Mouse (Mus musculus) kidney, adult 9 months (tissue): ENCODE data around the gene Rprd1b.
"Not testable (repeated sequence)": the region's sequence is repeated elsewhere in the genome, so short reads cannot be mapped to it uniquely, and the experiment has no call there.

Source experiments
- DNase-seq: peaks from one replicate; pipeline ENCODE4 v3.0.0; 2022

The Rprd1b gene

DNA sequence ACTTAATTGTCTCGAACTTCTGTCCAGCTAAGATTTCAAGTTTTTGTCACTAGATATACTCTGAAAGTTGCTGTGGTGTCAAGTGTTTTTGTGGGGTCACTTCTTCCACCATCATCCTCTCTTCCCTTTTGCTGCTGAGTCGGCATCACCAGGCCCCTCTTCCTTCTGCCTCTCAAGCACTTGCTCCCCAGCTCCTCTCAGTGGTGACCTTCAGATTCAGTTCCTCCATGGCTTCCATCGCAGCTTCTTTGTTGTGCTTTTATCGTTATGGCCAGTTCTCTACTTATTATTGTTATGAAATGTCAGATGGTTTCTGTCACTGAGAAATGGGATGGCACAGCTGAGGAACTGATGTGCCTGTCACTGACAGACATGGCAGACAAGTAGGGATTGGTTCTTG is 17.9 kb downstream of the Rprd1b start:
- DNase-seq = no peak

DNA sequence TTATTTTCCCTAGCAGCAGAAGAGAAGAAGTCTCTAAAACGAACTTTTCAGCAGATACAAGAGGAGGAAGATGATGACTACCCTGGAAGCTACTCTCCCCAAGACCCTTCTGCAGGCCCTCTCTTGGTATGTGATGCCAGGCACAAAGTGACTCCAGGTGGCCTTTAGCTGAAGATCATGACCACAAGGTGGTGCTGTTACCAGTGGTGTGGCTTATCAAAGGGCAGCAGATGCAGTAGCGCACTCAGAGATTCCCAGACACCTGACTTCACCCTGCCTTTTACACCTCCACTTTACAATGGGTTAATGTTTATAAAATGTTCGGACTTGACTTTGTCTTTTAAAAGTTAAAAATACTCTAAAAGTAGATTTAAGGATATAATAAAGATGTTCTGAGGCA is 19.6 kb downstream of the Rprd1b start:
- DNase-seq = peak; percentile 80

DNA sequence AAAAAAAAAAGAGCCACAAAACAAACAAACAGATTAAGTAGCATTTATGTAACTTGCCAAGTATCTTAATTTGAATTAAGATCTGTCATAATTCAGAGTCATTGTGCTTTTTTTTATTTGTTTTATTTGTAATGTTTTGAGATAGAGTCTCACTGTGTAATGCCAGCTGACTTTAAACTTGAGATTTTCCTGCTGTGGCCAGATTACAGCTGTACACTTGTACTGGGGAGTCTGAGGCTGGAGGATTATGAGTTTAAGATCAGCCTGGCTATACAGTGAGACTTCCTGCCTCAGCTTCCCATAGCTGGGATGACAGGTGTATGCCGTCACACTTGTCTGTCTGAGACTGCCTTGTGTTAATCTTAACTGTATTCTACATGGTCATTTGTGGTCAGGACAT is 20.4 kb downstream of the Rprd1b start:
- no peak for DNase-seq

DNA sequence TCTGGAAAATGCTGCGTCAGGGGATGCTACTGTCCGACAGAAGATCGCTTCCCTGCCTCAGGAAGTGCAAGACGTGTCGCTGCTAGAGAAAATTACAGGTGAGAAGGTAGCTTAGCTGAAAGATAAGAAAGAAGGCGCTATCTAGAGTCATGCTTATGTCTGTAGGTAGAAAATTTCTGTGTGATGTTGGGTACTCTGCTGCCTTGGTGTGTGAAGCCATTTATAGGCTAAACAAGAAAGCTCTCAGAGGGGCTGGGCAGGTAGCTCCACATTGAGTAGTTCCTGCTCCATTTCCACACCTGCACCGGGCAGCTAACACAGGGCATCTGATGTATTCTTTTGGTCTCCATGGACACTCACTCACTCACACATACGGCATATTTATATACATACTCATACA is 21.8 kb downstream of the Rprd1b start:
- DNase-seq = no peak

DNA sequence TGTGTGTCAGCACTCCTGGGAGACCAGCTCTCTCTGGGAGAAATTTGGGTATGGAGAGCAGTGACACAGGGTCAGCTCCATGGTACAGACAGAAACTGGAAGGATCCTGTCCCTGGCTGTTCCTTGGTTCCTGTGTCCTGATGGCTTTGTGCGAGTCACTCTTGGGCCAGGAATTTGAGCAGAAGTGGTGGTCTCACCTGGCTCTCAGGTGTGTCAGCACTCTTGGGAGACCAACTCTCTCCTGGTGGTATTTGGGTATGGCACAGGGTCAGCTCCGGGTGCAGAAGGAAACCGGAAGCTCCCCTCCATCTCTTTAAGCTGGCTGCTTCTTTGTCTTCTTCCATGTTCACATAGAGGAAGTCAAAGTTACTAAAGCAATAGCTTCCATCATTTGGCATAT is 26.3 kb downstream of the Rprd1b start:
- no peak for DNase-seq

DNA sequence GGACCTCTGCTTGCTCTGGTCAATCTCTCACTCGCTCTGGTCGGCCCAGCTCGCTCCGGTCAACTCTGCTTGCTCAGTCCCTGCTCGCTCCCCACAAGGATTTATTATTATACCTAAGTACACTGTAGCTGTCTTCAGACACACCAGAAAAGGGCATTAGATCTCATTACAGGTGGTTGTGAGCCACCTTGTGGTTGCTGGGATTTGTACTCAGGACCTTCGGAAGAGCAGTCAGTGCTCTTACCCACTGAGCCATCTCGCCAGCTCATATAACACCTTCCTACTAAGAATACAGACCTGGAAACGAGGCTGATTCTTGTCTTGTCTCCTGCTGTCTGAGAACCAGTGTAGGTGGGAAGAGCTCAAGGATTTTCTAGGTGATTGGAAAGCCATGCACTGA is 27.1 kb downstream of the Rprd1b start:
- DNase-seq = not testable (repeated sequence)

DNA sequence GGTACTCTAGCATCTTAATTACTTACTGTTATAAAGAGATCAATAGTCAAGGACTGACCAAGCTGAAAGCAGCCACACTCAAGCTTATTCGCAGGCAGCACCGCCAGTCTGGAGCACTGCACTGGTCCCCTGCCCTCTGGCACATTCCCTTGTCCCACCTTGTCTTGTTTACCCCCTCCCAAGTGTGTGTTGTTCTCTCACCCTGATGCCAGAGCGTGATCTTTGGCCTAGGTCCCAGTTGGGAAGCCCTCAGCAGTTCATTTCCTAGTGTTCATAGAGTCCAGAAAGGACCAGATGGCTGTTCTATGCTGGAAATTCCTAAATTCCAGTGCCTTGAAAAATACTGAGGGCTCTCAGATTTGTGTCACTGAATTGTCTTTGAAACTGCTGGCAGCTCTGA is 28.7 kb downstream of the Rprd1b start:
- no peak for DNase-seq

DNA sequence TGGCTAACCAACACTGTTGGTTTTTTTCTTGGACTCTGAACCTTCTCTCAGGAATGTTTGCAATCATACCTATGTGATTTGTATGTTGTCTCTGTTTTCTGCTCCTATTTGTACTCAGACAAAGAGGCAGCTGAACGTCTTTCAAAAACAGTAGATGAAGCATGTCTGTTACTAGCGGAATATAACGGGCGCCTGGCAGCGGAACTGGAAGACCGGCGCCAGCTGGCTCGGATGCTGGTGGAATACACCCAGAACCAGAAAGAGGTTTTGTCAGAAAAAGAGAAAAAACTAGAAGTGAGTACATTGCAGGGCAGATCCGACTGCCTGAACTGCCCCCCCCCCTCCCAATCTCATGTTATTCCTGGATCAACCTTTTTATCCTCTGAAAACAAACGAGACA is 30.2 kb downstream of the Rprd1b start:
- no peak for DNase-seq

DNA sequence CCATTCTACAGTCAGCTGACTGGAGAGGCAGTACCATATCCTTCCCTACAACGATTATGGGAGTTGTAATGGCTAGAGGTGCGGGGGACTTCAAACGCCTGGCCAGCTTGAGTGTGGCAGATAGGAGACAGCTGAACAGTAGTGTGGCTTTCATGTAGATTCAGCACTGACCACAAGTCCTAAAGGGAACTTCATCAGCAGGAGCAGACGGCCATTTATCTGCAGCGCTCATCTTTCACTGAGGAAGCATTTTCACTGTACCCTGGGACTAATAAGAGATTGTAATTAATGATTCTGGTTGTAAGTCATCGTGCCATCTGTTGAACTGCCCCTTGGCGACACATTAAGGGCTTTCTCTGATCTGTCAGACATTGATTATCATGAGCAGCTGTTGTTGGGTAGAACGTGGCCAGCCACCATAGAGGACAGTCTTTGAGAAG is 31.4 kb downstream of the Rprd1b start:
- no peak for DNase-seq

DNA sequence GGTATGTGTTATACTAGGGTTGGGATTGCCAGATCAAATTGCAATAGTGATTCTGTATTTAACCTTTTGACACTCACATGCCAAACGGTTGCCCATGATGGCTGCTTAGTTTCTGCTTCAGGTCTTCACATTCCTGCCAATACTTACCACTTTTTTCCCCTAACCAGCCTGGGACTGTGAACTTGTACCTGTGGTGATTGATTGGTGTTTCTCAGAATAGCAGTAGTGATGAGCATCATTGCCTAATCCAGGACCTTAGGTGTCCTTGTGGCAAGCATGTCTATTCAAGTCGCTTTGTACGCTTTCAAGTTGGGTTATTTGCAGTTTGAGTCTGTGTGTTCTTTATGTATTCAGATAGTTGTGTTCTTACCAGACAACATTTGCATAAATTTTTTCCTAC is 34.7 kb downstream of the Rprd1b start:
- DNase-seq = no peak

DNA sequence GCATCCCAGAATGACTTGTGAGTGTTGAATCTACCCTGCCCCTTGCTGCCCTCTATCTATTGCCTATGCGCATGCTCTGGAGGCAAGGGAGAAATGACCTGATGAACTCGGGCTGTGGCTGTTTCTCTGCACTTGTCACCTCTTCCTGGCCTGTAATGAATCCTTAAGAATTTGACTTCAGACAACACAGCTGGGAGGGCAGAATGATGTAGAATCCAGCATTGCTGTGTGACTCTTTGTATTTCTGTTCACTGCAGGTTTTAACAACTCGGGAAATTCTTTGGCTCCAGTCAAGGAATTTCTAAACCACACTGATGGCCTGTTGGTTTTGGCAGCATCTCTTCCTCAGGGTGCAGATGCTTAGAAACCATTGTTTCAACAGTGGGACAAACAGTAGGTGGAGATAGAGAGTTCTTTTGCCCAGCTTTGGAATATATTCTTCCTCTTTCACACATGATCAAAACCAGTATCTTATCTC is 36.3 kb downstream of the Rprd1b start:
- DNase-seq = peak; percentile 57

DNA sequence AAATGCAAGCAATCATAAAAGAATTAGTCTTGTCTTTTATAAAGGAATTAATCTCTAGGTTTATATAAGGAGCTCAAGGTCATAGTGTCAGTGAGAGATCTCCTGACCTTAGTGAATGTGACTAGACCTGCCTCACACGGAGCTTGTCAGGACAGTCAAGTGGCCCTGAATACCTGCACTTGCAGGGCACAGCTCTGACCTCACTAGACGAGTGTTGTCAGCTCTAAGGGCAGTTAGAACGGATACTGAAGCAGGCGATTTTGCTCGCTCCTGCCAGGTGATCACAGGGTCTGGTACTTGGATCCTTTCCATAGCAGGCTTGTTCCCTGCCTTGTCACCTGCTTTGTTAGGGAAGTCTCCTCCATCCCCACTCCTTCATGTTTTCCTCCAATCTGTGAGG is 36.8 kb downstream of the Rprd1b start:
- no peak for DNase-seq

DNA sequence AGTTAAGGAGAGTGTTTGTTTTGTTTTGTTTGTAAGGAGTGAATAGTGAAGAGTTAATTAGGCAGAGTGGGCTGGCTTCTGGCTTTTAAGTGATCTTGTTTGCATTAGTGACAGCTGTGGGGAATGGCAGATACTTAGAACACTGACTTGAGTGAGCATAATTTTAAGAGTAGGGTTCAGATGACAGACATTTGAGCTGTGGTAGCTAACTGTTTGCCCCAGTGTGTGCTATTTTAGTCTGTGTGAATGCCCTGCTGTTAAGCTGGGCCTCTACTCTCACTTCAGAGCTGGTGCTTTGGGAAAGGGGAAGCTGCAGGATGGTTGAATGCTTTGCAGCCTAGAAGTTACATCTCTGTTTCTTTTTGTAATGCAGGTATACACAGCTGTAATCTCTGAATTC is 38.2 kb downstream of the Rprd1b start:
- no peak for DNase-seq

DNA sequence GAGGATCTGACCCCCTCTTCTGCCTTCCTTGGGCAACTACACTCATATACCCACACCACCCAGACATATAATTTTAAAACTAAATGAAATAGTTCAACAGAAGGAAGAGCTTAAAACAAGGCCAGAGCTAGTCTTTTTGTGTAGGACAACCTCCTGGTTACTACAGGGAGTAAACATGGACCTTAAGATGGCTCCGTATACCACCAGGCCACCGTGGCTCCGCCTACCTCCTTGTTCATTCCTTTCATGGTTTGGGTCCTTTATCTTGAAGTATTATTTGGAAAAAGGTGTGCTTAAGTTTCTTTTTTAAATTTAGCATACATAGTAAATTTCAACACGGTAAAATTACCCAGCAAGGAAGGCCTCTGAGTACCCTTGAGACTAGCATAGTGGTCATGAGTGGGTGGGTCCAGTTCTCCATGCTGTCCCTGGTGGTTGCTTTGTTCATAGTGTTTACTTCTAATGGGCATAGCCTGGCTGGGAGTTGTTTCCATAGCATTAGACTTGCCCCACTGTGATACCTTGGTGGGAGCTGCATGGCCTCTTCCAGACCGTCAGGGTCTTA is 39.0 kb downstream of the Rprd1b start:
- no peak for DNase-seq

DNA sequence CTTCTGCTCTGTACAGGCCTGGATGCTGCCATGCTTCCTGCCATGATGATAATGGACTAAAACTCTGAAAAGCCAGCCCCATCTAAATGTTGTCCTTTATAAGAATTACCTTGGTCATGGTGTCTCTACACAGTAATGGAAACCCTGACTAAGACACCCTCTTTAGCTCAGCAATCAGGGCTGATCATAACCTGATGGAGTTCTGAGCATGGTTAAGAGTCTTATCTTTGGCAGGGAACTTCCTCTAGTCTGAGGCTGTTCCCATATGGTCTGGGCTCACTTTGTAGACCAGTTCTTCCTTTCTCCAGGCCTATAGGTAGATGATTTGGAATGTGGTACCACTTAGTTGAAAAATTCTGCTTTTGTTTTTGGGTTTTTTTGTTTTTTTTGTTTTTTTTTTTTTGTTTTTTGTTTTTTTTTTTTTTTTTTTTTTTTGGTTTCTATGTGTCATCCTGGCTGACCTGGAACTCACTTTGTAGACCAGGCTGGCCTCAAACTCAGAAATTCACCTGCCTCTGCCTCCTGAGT is 40.2 kb downstream of the Rprd1b start:
- no peak for DNase-seq

DNA sequence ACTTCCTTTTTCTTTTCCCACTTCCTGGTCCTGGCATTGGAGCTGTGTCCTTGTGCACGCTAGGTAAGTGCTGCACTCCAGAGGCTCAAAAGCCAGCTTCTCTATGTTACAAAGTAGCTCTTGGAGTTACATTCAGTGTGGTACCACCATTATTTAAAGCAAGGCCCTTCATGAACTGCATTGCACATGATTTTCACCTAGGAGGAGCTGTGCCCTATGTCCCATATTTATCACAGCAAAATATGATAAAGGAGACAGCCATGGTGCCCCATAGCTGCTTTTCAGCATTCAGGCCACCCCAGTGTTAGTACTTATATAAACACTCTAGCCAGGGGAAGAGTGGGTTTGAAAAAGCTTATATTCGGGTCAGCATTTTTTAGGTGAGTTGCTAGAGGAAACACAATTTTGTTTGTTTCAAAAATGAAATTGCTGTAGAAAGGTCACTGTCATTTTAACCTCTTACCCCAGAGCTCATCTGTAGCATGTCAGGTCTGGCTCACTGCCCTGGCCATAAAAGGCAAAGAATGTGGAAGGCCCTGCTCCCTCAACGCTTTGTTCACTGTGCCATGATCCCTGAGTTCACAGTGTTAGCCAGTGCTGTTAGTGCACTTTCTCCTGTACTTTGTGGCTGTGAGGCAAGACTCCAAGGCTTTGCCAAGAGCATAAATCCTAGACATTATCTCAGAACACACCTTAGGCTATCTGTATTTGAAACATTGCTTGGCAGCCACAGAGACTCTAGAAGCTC is 42.8 kb downstream of the Rprd1b start:
- peak; percentile 84 for DNase-seq

DNA sequence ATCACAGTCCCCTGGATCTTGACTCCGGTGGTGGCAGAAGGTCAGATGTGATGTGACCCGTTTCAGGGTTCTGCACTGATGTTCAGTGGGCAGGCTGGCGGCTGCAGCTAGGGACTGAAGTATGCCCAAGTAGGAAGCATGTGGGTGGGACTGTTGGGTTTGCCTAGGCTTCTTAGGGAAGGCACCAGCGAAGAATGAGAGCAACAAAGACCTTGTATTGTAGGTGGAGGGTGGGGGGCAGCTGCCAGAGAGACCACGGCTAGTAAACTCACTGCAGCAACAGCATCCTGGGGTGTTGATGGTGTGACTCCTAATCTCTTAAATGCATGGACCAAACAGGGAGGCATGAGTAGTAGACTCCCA is 43.3 kb downstream of the Rprd1b start:
- DNase-seq = no peak

DNA sequence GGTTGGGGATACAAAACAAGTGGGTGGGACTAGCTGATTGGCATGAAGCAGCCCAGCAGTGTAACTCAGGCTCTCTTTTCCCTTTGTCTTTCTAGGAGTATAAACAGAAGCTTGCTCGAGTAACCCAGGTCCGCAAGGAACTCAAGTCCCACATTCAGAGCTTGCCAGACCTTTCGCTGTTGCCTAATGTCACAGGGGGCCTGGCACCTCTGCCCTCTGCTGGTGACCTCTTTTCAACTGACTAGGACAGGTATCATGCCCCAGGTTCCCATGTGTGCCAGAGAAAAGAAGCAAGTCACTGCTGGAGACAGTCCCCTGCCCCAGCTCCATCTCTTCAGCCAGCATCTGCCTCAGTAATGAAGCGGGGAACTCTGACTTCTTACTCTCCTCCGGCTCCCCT is 46.5 kb downstream of the Rprd1b start:
- no peak for DNase-seq

DNA sequence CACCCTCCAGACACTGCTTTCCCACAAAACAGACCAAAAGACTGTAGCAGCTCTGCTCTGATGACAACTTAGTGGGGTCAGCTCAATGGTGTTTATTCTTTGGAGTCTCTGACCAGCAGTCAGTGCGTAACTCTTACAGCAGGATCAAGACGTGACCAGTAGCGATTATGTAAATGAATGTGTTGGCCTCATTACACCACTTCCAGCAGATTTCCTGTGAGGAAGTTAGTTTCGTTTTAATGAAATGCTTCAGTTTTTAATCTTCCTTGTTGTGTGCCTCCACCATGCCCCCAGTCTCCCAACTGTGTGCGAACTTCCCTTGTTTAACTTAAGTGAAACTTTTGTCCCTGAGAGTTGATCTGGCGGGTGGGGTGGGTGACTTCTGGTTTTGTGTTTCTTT is 48.4 kb downstream of the Rprd1b start:
- peak; percentile 16 for DNase-seq

DNA sequence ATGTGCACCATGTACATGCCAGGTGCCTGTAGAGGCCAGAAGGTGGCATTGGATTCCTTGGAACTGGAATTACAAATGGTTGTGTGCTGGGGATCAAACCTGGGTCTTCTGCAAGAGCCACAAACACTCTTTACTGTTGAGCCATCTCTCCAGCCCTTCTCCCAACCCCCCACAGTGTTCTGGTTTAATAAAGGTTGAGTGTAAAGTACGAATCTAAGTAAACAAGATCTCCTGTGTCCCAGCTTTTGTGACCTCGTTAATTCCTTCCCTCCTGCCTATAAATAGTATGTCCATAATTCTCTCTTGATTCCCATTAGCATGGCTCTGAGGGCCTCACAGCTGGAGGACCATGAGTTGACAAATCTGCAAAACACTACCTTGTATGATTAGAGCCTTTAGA is 49.7 kb downstream of the Rprd1b start:
- DNase-seq = peak; percentile 29

DNA sequence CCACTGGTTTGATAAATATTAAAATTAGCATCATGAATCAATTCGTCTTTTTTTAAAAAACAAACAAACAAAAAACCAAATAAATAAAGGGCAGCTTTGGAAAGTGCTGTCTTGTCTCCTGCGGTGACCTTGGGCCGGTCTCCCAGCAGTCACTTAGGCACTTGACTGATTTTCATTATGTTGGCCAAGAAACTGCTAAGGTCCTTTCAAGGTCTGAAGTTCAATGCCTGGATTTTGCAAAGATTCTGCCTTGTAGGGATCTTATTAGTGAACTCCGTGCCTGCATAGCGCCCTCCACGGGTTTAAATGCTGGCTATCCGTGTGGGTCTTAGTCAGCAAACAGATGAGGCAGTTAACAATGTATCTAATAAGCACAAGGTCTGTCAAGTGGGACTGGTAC is 50.7 kb downstream of the Rprd1b start:
- peak; percentile 91 for DNase-seq

DNA sequence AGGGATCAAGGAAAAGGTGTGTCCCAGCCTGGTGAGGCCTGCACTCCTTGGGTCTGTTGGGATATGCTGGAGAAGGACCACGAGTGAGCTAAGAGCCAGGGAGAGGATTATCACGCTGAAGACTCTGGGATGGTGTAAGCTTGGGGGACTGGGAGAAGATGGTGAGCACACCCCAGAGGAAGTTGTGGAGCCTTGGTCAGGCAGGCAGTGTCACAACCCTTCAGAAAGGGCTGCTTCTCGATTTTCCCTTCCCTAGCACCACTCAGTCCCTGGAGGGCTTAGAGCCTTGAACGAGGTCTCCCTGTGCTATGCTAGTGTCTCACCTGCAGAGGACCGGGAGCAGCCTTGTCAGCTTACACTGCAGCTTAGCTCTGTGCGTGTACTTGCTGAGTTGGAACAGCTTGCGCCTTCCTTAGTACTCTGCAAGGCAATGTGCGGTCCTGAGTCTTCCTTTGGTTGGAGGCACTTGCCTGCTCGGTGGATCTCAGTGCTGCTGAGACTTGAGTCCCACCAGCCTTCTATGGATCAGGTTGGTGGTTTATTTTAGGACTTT is 51.6 kb downstream of the Rprd1b start:
- peak; percentile 49 for DNase-seq

DNA sequence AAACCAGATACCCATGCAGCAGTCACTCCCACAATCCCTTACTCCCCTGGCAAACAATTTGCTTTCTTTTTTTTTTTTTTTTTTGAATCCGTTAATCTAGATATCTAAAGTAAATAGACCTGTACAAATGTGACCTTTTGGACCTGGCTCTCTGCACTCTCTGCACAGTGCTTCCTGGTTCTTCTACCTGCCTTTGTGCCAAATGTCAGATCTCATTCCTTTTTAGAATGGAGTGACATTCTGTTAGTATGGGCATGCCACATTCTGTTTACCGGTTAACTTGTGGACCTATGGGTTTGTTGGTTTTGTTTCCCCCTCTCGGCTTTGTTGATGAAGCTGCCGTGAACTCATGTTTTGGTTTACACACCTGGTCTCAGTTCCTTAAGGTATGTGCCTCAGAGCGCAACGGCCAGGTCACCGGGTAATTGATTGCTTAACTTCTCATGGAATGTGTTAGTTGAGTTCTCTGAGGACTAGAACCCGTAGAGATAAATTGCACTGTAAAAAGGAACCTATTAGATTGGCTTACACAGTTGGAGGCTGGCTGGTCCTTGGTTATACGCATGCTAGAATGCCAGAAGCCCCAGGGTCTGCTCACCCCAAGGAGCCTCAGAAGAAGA is 52.4 kb downstream of the Rprd1b start:
- peak; percentile 75 for DNase-seq

DNA sequence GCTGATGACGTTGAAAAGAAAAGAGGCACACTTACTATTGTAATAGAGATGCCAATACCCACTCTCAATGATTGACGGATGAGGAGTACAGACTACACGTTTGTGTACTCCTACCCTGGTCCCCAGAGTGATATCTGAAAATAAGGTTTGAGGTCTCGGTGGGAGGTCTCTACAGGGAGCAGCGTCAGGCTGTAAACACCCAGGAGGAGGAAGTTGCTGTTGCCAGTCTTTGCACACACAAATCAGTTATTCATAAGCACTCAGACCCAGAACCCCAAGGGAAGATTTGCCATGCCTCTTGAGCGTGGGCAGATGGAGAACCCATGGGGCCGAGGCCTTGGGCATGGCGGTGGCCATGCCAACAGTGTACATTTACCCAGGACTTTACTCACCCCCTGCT is 56.2 kb downstream of the Rprd1b start:
- DNase-seq = no peak
